Mouse (Mus musculus) gastrocnemius, postnatal 36 days (tissue): ENCODE measurements around the gene Slc4a1. TPM values are rescaled to one million over a fixed set of nuclear protein-coding genes. Genes with fewer than 3 reads are reported as not detected.
"Not testable (repeated sequence)": the region's sequence is repeated elsewhere in the genome, so short reads cannot be mapped to it uniquely, and the experiment has no call there.

ENCODE experiments used
- DNase-seq, 2 experiments: peaks; one replicate each; pipeline ENCODE4 v3.0.0; 2022
- intact Hi-C: fragments of 180-260 bp; cut with DNase I; formaldehyde crosslinking; loops from one replicate; pipeline ENCODE4 v1.15.1; 2025
- total RNA-seq, 2 experiments: library from RNA; stranded (reverse); gene quantifications; 2 replicates each; pipeline ENCODE4 v1.2.3; 2021

Gene Slc4a1
- total RNA-seq, 2 experiments from 2014 or later: 0.31 TPM; not detected in 1

- intact Hi-C loops: no loop called here
- DNase-seq: no peak
These were observed 33.6 kb upstream of the Slc4a1 start for GRCm38 (mm10) chr11:102399610-102400072.

- intact Hi-C loops: no loop called here
- no peak for DNase-seq
These were observed 33.1 kb upstream of the Slc4a1 start for GRCm38 (mm10) chr11:102399107-102399506.

GRCm38 (mm10) chr11:102398007-102398825 is 32.2 kb upstream of the Slc4a1 start:
- intact Hi-C loops: no loop called here
- no peak for DNase-seq

- intact Hi-C loops: no loop called here
- DNase-seq: no peak
These were observed 30.7 kb upstream of the Slc4a1 start for GRCm38 (mm10) chr11:102396671-102397141.

- no peak for DNase-seq
- intact Hi-C loops: no loop called here
These were observed 30.3 kb upstream of the Slc4a1 start for GRCm38 (mm10) chr11:102396263-102396662.

GRCm38 (mm10) chr11:102395250-102395649 is 29.2 kb upstream of the Slc4a1 start:
- intact Hi-C loops: no loop called here
- DNase-seq: no peak

- DNase-seq: no peak
- intact Hi-C loops: no loop called here
These were observed 28.6 kb upstream of the Slc4a1 start for GRCm38 (mm10) chr11:102394421-102395124.

- DNase-seq: no peak
- intact Hi-C loops: no loop called here
These were observed 27.9 kb upstream of the Slc4a1 start for GRCm38 (mm10) chr11:102393719-102394420.

GRCm38 (mm10) chr11:102393238-102393634 is 27.2 kb upstream of the Slc4a1 start, which contains the start of gene Rundc3a:
Gene Rundc3a (plus strand): TSS chr11:102393403.
- intact Hi-C loops: no loop called here
- peak; percentile 57 to 59 for DNase-seq

- intact Hi-C loops: no loop called here
- DNase-seq: no peak
These were observed 26.6 kb upstream of the Slc4a1 start for GRCm38 (mm10) chr11:102392441-102393237.

- intact Hi-C loops, DNase-seq: not testable (repeated sequence)
These were observed 23.4 kb upstream of the Slc4a1 start for GRCm38 (mm10) chr11:102389436-102389835.

GRCm38 (mm10) chr11:102386121-102386520 is 20.1 kb upstream of the Slc4a1 start:
- intact Hi-C loops: no loop called here
- DNase-seq: no peak

GRCm38 (mm10) chr11:102385075-102385474 is 19.1 kb upstream of the Slc4a1 start:
- intact Hi-C loops: no loop called here

GRCm38 (mm10) chr11:102384418-102384817 is 18.4 kb upstream of the Slc4a1 start:
- DNase-seq: no peak
- intact Hi-C loops: no loop called here

More at GRCm38 (mm10) chr11:102385075-102385474, 19.1 kb upstream of the Slc4a1 start:
- DNase-seq: no peak

- DNase-seq: no peak
- intact Hi-C loops: no loop called here
These were observed 17.5 kb upstream of the Slc4a1 start for GRCm38 (mm10) chr11:102383365-102384136.

GRCm38 (mm10) chr11:102382794-102383193 is 16.8 kb upstream of the Slc4a1 start:
- intact Hi-C loops: no loop called here
- no peak for DNase-seq

GRCm38 (mm10) chr11:102381341-102382100 is 15.5 kb upstream of the Slc4a1 start:
- no peak for DNase-seq
- intact Hi-C loops: no loop called here

GRCm38 (mm10) chr11:102380091-102380490 is 14.1 kb upstream of the Slc4a1 start:
- DNase-seq: no peak
- intact Hi-C loops: no loop called here
